28 mouse cellular contexts compared by ENCODE assay signal in the genomic region with DNA sequence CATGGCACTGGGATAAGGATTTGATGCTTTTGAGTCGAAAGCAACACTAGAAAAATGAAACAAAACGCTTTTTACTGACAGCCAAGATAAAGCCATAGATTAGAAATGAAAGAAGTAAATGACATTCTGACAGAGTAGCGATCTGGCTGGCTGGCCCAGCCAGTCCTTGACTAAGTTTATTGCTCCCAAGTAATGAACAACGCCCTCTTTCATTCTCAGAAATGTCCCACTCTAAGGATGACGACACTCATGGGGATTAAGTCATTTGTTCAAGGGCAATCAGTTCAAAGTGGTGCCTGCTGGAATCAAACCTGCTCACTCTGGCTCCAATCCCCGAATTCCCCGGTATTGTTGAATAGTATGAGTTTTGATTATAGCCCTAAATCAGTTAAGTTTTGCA.
DNase-seq lines count a peak whose midpoint lies in the region; ATAC-seq lines count a peak whose summit lies in the region.
"Had no signal": no experiment of that assay in that cellular context is flagged by ENCODE, and none has a peak within 500 bp of the region (broad histone marks: within the 10 kb centered on the region; RNA-seq: fewer than 3 reads in every experiment).

No protein-coding gene starts in this region.

- H3K4me3 ChIP-seq in forebrain, embryonic 14.5 days (ENCODE audit: low read depth, low read length): no peak overlapping the region
- H3K4me3 ChIP-seq in forebrain, embryonic 10.5 days: no peak overlapping the region
- H3K4me3 ChIP-seq in midbrain, embryonic 10.5 days: no peak overlapping the region
- H3K4me3 ChIP-seq in midbrain, embryonic 11.5 days (ENCODE audit: low read depth, low read length): no peak overlapping the region
- no peak overlapping the region for H3K4me3 ChIP-seq in intestine, embryonic 16.5 days (ENCODE audit: low read length)
- H3K4me3 ChIP-seq: forebrain, embryonic 15.5 days; gastrocnemius, adult 2 months; heart, embryonic 12.5 days; heart, embryonic 15.5 days; hindbrain, embryonic 10.5 days; hindbrain, embryonic 13.5 days had no signal

- ATAC-seq in forebrain, embryonic 14.5 days: no peak
- no peak for ATAC-seq in midbrain, embryonic 11.5 days (ENCODE audit: low FRiP score)
- ATAC-seq in intestine, embryonic 16.5 days: peak; percentile 86
- ATAC-seq: forebrain, embryonic 15.5 days; hindbrain, embryonic 16.5 days; Patski had no signal

- no peak overlapping the region for H3K4me2 ChIP-seq in forebrain, embryonic 14.5 days (ENCODE audit: low read length)
- H3K4me2 ChIP-seq in midbrain, embryonic 11.5 days: no peak overlapping the region
- no peak overlapping the region for H3K4me2 ChIP-seq in intestine, embryonic 16.5 days (ENCODE audit: low read depth, low read length)
- H3K4me2 ChIP-seq: forebrain, embryonic 15.5 days; heart, embryonic 12.5 days; heart, embryonic 15.5 days; hindbrain, embryonic 13.5 days had no signal

- H3K9me3 ChIP-seq in forebrain, embryonic 14.5 days (replicated peaks; ENCODE audit: control insufficient read depth, low read length): no peaks in the 10 kb centered on the region
- H3K9me3 ChIP-seq in forebrain, embryonic 10.5 days: no peaks in the 10 kb centered on the region
- H3K9me3 ChIP-seq in midbrain, embryonic 10.5 days (replicated peaks): no peaks in the 10 kb centered on the region
- no peaks in the 10 kb centered on the region for H3K9me3 ChIP-seq in midbrain, embryonic 11.5 days (ENCODE audit: control insufficient read depth, low read length)
- no peaks in the 10 kb centered on the region for H3K9me3 ChIP-seq in intestine, embryonic 16.5 days (ENCODE audit: control insufficient read depth, low read length)
- H3K9me3 ChIP-seq: forebrain, embryonic 15.5 days; G1E; heart, embryonic 12.5 days; heart, embryonic 15.5 days; hindbrain, embryonic 10.5 days; hindbrain, embryonic 13.5 days had no signal

- H3K27ac ChIP-seq in forebrain, embryonic 14.5 days (ENCODE audit: low read depth, low read length): no peak overlapping the region
- H3K27ac ChIP-seq in forebrain, embryonic 10.5 days: no peak overlapping the region
- H3K27ac ChIP-seq in midbrain, embryonic 10.5 days (replicated peaks): no peak overlapping the region
- H3K27ac ChIP-seq in midbrain, embryonic 11.5 days (ENCODE audit: low read depth, low read length): no peak overlapping the region
- no peak overlapping the region for H3K27ac ChIP-seq in intestine, embryonic 16.5 days (ENCODE audit: low read length)
- H3K27ac ChIP-seq: forebrain, embryonic 15.5 days; gastrocnemius, adult 2 months; heart, embryonic 15.5 days; hindbrain, embryonic 10.5 days; hindbrain, embryonic 13.5 days had no signal

- H3K27me3 ChIP-seq in forebrain, embryonic 14.5 days (replicated peaks; ENCODE audit: control insufficient read depth, insufficient read depth, low read length): no peaks in the 10 kb centered on the region
- H3K27me3 ChIP-seq in forebrain, embryonic 10.5 days (ENCODE audit: poor library complexity, severe bottlenecking): no peaks in the 10 kb centered on the region
- no peaks in the 10 kb centered on the region for H3K27me3 ChIP-seq in midbrain, embryonic 10.5 days (ENCODE audit: low read depth, poor library complexity, severe bottlenecking)
- H3K27me3 ChIP-seq in midbrain, embryonic 11.5 days (ENCODE audit: control insufficient read depth, insufficient read depth, low read length): no peaks in the 10 kb centered on the region
- H3K27me3 ChIP-seq in intestine, embryonic 16.5 days (replicated peaks; ENCODE audit: control insufficient read depth, insufficient read depth, low read length): no peaks in the 10 kb centered on the region
- H3K27me3 ChIP-seq: CH12.LX; forebrain, embryonic 15.5 days; heart, embryonic 12.5 days; heart, embryonic 15.5 days; hindbrain, embryonic 13.5 days; Patski had no signal

- H3K4me1 ChIP-seq in forebrain, embryonic 14.5 days (ENCODE audit: control insufficient read depth, insufficient read depth, low read length): 0 out of 2 replicates have a peak, but pooled peaks cover 3% of the 10 kb centered on the region
- H3K4me1 ChIP-seq in forebrain, embryonic 10.5 days: peaks cover 20% of the 10 kb centered on the region
- H3K4me1 ChIP-seq in midbrain, embryonic 10.5 days: peaks cover 11% of the 10 kb centered on the region
- peaks cover 8% of the 10 kb centered on the region for H3K4me1 ChIP-seq in midbrain, embryonic 11.5 days (ENCODE audit: control insufficient read depth, insufficient read depth, low read length)
- H3K4me1 ChIP-seq in intestine, embryonic 16.5 days (ENCODE audit: control insufficient read depth, insufficient read depth, low read length): no peaks in the 10 kb centered on the region

- H3K9ac ChIP-seq in forebrain, embryonic 14.5 days (ENCODE audit: low read length): no peak overlapping the region
- no peak overlapping the region for H3K9ac ChIP-seq in midbrain, embryonic 11.5 days (ENCODE audit: low read length)
- no peak overlapping the region for H3K9ac ChIP-seq in intestine, embryonic 16.5 days (ENCODE audit: low read depth, low read length)
- H3K9ac ChIP-seq: forebrain, embryonic 15.5 days; heart, embryonic 12.5 days; heart, embryonic 15.5 days; hindbrain, embryonic 13.5 days had no signal

- 45% methylated on average over 7 of the region's 7 CpGs for WGBS in forebrain, embryonic 14.5 days
- WGBS in forebrain, embryonic 10.5 days: 80% methylated on average over 7 of the region's 7 CpGs
- WGBS in midbrain, embryonic 10.5 days: 74% methylated on average over 7 of the region's 7 CpGs
- WGBS in midbrain, embryonic 11.5 days: 72% methylated on average over 7 of the region's 7 CpGs
- 42% methylated on average over 7 of the region's 7 CpGs for WGBS in intestine, embryonic 16.5 days

- no peaks in the 10 kb centered on the region for H3K36me3 ChIP-seq in forebrain, embryonic 14.5 days (ENCODE audit: control insufficient read depth, insufficient read depth, low read length)
- H3K36me3 ChIP-seq in forebrain, embryonic 10.5 days (replicated peaks): no peaks in the 10 kb centered on the region
- H3K36me3 ChIP-seq in midbrain, embryonic 10.5 days: no peaks in the 10 kb centered on the region
- no peaks in the 10 kb centered on the region for H3K36me3 ChIP-seq in midbrain, embryonic 11.5 days (ENCODE audit: control insufficient read depth, insufficient read depth, low read length)
- no peaks in the 10 kb centered on the region for H3K36me3 ChIP-seq in intestine, embryonic 16.5 days (ENCODE audit: control insufficient read depth, insufficient read depth, low read length)
- H3K36me3 ChIP-seq: forebrain, embryonic 15.5 days; G1E; heart, embryonic 12.5 days; heart, embryonic 15.5 days; hindbrain, embryonic 10.5 days; hindbrain, embryonic 13.5 days had no signal

- peak; percentile 13 for DNase-seq in forebrain, embryonic 14.5 days (ENCODE audit: low spot score)
- no peak for DNase-seq in forebrain, embryonic 10.5 days (ENCODE audit: extremely low spot score, low spot score)
- DNase-seq in midbrain, embryonic 10.5 days (ENCODE audit: low spot score): peak; percentile 5
- no peak for DNase-seq in midbrain, embryonic 11.5 days (ENCODE audit: low spot score, missing footprints)
- no peak for DNase-seq in adipocyte (ENCODE audit: low spot score)
- no peak for DNase-seq in layer of hippocampus, postnatal 36 days
- DNase-seq: adrenal gland, postnatal 14 days; B cell, adult 2 months; cerebellum, adult 11-12 months; cerebellum, adult 8-10 months; cerebellum, postnatal 36 days; embryo, embryonic 11 days; gastrocnemius, adult 2 months; gastrocnemius, postnatal 14 days; heart, adult 18-20 months; heart, postnatal 10 days; heart, postnatal 36 days; kidney, adult 11 months had no signal

Comparison
In these comparisons a context has a peak if more than half of its experiments do, and no peak if none do; other contexts are left out.
1. DNase-seq: peak in forebrain, embryonic 14.5 days (single experiment) and midbrain, embryonic 10.5 days (single experiment); none in forebrain, embryonic 10.5 days (single experiment), midbrain, embryonic 11.5 days (single experiment), adipocyte (single experiment) and layer of hippocampus, postnatal 36 days (0 of 2).